Mouse (Mus musculus) ES-CJ7 (cell line): ENCODE results near the gene Anapc2.

Experiments
- DNase-seq: peaks from one replicate; pipeline ENCODE4 v3.0.0; 2011; ENCODE audit warnings: low read depth, low spot score

Gene Anapc2

GRCm38 (mm10) chr2:25303931-25304656 lies 31.8 kb downstream of the Anapc2 start:
- DNase-seq, result no peak

- DNase-seq, result peak; percentile 52
Observed at GRCm38 (mm10) chr2:25304657-25305541, 32.6 kb downstream of the Anapc2 start.

- DNase-seq, result no peak
Observed at GRCm38 (mm10) chr2:25305587-25306359, 33.5 kb downstream of the Anapc2 start.

- no peak for DNase-seq
Observed at GRCm38 (mm10) chr2:25310180-25310579, 37.9 kb downstream of the Anapc2 start.

DNA sequence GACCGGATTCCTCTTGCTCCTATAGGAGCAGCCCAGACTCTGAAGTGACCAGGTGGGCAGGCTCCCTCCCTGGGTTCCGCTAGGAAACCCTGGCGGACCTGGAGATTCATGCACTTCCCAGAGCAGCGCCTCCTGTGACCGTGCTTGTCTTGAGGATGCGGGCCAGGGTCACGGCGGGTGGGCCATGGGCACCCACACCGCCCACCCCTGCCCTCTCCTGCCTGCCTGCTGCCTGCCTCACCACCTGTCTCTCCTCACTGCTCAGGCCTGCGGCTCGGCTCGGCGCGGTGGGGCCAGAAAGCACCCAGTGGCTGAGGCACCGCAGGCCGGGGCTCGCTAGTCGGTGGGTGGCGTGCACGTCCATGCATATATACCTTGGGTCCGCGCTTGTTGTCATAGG lies 38.7 kb downstream of the Anapc2 start:
- DNase-seq, result no peak

- peak; percentile 56 for DNase-seq
Observed at GRCm38 (mm10) chr2:25311491-25311891, 39.2 kb downstream of the Anapc2 start.

- peak; percentile 31 for DNase-seq
Observed at GRCm38 (mm10) chr2:25318119-25318966, 46.1 kb downstream of the Anapc2 start.

- peak; percentile 82 for DNase-seq
Observed at GRCm38 (mm10) chr2:25318971-25319773, 46.9 kb downstream of the Anapc2 start, which contains the start of gene Grin1. Gene Grin1, minus strand, starts transcription at chr2:25319187.

DNA sequence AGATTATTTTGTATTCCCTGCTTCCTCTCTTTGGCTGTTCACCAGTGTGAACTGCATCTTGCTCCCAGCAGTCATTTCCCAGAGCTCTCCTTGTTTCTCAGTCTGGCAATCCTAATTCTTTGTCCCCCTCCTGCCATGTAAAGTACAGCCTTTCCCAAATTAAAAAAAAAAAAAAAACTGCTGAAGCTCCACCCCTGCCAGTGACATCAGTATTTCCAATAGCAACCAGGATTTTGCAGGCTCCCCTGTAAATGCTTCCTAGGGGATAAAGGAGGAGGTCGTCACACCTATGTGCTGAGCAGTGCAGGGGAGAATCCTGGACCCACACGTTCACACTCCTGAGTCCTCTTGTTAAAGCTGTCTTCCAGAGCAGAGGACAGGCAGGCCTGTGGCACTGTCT lies 47.8 kb downstream of the Anapc2 start:
- no peak for DNase-seq

DNA sequence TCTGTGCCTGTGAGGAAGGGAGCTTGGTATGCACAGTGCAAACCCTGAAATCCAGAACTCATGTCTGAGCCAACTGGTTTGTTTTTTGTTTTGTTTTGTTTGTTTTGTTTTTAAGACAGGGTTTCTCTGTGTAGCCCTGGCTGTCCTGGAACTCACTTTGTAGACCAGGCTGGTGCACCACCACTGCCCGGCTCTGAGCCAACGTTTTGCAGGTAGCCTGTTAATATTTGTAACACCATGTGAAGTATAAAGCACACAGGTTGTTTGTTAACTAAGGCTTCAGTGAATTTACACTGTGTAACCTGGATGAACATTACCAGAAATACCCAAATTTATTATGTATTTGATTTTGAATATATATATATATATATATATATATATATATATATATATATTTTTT lies 53.8 kb downstream of the Anapc2 start:
- DNase-seq, result no peak

- peak; percentile 77 for DNase-seq
Observed at GRCm38 (mm10) chr2:25328440-25328839, 56.2 kb downstream of the Anapc2 start.

GRCm38 (mm10) chr2:25331470-25331869 lies 59.2 kb downstream of the Anapc2 start:
- peak; percentile 43 for DNase-seq

GRCm38 (mm10) chr2:25332286-25333160 lies 60.2 kb downstream of the Anapc2 start, which contains the start of gene Man1b1:
Gene Man1b1, plus strand, starts transcription at chr2:25332338.
- DNase-seq, result peak; percentile 100

DNA sequence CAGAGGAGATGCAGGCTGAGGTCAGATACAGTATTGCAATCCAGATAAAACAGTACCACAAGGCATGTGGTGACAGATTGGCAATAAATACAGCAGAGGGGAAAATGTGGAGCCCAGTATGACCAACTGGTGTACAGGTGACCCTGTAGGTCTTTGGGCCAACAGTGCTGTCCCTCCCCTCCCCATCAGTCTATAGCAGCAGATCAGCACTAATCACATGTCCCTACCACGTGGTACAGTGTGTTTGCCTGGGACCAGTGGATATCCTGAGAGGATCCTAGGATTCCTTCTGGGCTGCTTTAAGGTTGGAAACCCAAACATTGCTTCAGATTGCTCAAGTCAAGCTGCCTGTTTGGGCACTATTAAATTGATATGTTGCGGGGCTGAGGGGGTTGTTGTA lies 61.3 kb downstream of the Anapc2 start:
- no peak for DNase-seq
